Mouse (Mus musculus): Measurements from ENCODE around the gene Olfr130.

The Olfr130 gene

GRCm38 (mm10) chr17:38063621-38064020 is at the start of gene Olfr130:
TSS of gene Olfr130 (plus strand) at chr17:38063921.
- DNase-seq = no peak

DNA sequence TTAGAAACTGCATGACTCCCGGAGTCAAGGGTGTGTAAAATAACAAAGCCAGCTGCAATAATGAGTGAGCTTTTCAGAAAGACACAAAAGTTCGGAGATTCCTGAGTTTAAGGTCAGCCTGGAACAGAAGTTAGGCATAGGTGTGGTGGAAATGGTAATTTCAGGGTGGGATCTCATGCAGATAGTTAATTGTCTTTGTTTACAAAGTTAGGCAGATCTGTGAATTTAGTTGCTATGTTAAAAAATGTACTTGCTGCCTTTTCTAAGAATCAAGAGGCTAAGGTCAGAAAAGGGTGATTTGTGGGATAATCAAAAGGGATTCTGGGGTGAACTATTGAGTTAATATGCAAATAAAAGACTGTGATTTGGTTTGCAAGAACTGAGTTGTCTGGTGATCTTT is 47.4 kb upstream of the Olfr130 start:
- DNase-seq = no peak

DNA sequence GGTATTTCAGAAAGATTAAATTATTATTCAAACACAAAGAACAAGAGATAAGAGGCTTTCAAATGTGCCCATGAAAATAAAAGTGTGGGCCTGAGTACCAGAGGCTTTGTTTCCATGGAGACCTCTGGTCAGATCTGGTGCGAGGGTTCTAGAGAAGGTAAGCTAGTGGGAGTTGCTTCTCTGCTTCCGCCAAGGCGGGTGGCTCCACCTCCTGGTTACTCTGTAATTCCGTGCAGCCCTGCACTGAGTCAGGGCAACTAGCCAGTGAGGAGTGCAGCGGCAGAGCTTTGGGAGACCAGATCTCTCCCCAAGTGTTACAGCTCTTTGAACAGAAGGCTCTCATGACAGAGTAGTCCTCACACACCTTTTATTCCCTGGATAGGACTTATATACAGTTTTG is 37.4 kb upstream of the Olfr130 start:
- DNase-seq = no peak

- DNase-seq = no peak
These were observed 3.7 kb upstream of the Olfr130 start, which contains the start of gene Olfr129 for GRCm38 (mm10) chr17:38059979-38060378. TSS of gene Olfr129 (minus strand) at chr17:38060079.

GRCm38 (mm10) chr17:38082364-38082763 is 18.6 kb downstream of the Olfr130 start:
- DNase-seq = no peak

- DNase-seq = no peak
These were observed 24.9 kb downstream of the Olfr130 start, which contains the start of gene Olfr131 for GRCm38 (mm10) chr17:38088593-38088992. TSS of gene Olfr131 (minus strand) at chr17:38088693.
